Mouse (Mus musculus) heart, postnatal 36 days (tissue): ENCODE measurements at regions not wholly inside any gene's neighbourhood (a gene's known extent, or its start where the extent isn't known, plus 50 kb on each side); places are given as distances from the start of the nearest gene placed in this dataset.
A peak's percentile ranks its signal among the peaks of the same experiment; 100 is the strongest.

Experiments
- DNase-seq, 2 experiments: peaks; one replicate each; pipeline ENCODE4 v3.0.0; 2021 to 2022
- intact Hi-C: fragments of 180-260 bp; cut with DNase I; formaldehyde crosslinking; loops from one replicate; pipeline ENCODE4 v1.15.1; 2025

DNA sequence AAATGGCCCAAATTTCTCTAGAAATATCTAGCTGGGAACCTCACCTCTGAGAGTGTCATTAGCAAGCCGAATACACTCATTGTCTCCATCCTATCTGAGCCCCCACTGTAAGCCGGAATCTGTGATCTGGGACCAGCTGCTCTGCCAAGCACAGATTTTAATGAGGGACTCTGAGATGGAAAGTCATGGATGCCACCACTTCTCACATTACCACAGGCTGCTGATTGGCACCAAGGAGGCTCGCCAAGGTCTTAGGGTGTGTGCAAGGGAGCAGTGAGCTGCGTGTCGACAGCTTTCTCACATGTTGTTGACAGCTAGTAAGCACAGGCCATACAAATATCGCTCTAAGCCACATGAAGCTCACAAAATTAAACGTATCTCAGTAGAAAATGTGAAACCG lies 250.1 kb upstream of the Gm6657 start:
- intact Hi-C loops: no loop called here
- no peak for DNase-seq

DNA sequence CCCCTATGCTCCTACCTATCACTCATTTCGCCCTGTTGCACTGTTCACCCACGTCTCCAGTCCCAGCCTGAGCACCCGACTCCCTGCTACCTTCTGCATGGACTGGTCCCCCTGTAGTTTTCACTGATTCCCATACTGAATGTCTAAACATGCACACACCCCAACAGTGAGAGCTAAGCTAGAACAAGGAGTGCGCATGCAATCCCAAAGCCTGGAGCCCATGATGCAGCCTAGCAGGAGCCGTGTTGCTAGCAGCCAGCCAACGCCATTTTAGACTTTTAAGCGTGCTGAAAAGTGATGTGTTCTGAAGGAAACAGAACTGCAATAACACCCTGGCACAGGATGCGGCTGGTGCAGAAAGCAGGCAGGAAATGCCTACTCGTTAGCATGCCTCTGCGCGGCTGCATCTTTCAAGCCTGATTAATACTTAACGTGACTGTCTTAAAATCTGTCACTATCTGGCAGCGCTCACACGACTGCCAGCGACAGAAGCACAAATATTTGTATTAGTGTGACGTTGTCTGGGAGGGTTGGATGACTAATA lies 244.5 kb upstream of the Gm6657 start:
- peak in 1 of 2 experiments; percentile 4 for DNase-seq
- intact Hi-C loops: no loop called here

DNA sequence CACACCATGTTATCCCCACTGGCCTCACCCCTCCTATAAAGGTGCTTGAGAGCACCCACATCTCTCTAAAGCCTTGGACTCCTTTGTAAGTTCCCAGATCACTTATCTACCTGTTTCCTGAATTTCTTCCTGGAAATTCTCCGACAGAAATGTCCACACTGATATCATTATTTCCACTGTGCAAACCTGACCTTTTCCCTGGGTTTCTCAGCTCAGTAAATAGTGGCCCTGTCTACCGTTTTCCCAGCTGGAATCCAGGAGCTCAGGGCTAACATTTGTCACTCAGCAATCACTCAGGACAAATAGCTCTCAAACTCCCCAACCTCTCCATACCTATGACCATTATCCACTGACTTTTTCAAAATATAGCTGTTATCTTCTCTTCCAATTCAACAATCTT lies 241.6 kb upstream of the Gm6657 start:
- intact Hi-C loops: no loop called here
- DNase-seq: no peak

DNA sequence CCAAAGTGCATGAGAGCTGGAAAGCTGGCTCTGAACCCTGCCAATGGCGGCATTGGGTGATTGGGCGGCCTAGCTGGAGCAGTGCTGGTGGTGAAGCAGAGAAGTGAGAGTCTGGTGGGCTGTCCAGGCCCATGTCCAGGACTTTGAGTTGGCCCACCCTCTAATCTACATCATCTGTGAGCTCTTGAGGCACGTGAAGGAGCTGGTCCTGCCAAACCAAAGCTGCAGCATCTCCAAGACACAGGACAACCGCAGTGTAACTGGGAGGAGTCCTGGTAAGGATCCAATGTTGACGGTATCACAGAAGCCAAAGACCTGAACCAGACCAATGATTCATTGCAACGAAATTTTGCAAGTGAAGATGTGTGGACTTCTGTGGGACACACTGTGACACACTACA lies 231.4 kb upstream of the Gm6657 start:
- intact Hi-C loops: no loop called here
- DNase-seq: peak; percentile 8

DNA sequence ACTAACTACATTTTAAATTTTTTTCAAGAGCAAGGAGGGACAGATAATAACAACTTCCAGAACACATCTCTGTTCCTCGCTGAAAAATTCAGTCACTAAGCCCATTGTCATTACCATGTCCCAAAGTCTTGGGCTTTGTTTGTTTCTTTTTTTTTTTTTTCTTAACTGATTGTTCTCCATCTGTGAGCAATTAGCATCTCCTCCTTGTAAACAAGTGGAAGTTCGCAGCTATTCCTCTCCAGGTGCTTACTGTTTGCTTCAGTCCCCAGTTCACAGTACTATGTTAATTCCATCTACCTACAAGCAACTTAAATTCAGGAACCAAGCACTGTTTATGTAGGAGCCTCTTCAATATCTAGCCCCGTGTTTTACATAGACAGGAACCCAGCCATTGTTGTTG lies 225.5 kb upstream of the Gm6657 start:
- DNase-seq: no peak
- intact Hi-C loops: no loop called here

DNA sequence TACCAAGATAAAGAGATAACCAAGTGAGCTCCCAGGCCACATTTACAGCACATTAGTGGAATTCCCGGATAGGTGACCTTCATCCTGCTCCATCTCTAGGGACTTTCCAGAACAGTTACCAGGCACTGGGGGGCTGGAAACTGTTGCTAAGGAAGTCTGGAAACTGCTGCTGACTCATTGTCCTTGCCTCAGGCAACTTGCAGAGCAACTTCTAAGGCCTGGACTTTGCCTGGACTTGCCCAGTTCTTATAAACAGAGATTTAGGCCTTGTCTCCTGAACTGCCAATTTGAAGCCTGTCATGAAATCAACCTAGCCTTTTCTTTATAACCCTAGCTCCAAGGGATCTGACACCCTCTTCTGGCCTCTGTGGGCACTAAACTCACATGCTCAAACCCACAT lies 224.0 kb upstream of the Gm6657 start:
- intact Hi-C loops: no loop called here
- no peak for DNase-seq

DNA sequence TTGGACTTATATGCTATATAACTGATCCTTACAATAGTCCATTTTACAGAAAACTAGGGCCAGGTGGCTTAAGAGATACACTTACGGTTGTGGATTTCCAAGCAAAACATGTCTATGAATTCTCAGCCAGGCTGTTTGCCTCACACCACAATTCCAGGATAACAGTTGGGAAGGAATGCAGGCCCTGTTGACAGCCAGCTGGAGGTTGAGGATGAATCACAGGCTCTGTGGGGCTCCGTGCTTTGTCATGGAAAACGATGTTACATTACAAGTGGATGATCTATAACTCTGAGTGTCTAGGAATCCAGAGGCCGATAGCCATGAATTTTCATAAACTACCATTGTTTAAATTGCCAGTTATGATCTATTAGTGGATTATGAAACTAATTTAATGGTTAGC lies 221.9 kb upstream of the Gm6657 start:
- intact Hi-C loops: no loop called here
- no peak for DNase-seq

DNA sequence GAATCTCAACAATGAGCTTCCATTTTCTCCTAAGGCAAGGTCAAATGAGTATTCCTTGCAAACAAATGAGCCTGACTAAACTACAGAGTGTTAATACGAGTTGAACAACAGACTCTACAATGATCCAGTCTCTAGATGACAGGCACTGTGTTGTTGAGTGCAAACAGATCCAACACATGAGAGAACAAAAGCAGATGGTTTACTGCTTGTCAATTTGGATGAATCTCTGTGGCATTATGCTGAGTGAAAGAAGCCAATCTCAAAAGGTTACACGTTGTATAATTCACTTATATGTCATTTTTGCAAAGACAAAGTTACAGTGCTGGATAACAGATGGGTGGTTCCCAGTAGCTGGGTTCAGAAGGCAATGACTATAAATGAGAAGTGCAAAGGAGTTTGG lies 217.1 kb upstream of the Gm6657 start:
- intact Hi-C loops: no loop called here
- DNase-seq: no peak

DNA sequence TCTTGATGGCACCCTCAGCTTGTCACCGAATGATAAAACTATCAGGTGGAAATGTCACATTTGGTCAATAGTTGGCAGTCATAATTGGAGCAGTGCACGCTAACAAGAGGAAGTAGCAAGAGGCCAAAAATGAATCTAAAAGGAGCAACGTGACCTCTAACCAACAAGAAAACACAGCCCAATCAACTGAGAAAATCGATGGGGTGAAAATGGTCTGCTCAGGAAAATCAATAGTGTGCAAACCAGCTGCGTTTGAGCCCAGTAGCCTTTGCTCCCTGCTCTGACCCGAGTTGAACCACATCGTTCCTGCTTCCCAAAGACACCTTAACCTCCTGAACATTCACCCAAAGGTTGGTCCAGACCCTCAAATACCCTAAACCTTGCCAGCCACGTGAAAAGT lies 207.3 kb upstream of the Gm6657 start:
- no peak for DNase-seq
- intact Hi-C loops: no loop called here

DNA sequence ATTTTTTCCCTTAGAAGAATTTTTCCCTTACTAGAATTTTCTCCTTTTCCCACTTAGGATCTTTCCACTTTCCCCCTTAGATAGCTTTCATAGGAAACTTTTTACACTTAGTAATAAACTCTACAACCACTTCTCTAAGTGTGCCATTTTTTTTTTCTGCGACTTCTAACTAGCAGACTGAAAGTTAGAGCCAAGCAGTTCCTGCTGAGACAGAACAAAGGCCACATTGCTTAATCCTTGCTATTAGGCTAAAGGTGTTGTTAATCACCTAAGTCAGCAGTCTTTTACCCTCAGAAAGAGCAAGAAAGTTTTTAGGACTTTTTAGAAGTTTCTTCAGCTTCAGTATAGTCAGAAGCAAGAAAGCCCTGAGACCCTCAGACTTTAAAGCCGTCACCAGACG lies 204.3 kb upstream of the Gm6657 start:
- intact Hi-C loops: no loop called here
- DNase-seq: no peak

DNA sequence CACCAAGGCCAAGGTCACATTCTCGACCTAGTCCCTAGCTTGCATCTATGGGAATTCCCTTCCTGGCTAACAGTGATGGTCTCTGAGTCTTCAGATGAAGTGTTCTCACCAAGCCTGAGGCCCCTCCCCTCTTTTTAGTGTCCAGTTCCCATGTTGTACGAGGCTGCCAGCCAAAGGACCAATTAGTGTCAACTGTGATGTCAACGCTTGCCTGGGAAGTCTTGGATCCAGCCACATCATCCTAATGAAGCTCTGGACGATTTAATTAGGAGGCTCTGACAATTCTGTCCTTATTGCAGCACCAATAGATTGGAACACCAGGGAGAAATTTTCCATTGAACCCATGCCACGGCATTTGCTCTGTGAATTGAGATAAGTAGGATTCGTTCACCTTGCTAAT lies 202.4 kb upstream of the Gm6657 start:
- intact Hi-C loops: no loop called here

DNA sequence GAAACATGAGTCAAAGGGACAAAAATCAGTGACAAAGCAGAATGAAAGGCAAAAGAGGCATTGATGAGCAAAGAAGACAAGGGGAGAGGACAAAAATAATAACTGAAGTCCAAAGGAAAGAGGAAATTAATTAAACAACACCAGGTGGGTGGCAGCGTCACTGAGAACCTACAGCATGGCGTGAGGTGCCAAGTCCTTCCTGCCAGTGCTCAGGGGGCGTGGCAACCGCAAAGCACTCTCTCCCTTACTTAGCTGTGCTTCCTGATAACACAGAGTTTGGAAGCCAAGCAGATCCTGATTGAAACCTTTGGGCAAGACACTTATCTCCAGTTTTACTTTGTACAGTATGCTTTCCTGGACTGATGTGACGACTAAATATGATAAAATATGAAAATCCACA lies 199.9 kb upstream of the Gm6657 start:
- no peak for DNase-seq
- intact Hi-C loops: no loop called here

More for the DNA sequence above, 202.4 kb upstream of the Gm6657 start:
- no peak for DNase-seq

DNA sequence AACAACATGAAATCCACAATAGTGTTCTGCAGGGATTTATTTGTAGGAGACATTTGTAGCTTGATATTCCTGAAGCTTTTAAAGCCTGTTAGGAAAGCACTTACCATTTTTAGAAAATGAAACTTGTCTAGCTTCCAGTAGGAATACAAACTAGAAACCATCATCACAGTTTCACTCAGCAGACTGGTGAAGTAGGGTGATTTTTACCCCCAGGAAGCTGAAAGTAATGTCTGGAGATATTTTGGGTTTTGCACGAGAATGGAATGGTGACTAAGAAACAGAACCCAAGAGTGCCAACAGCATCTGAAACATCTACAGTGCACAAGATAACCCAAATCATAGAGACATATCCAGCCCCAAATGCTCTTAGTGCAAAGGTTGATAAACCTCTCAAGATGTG lies 196.1 kb upstream of the Gm6657 start:
- intact Hi-C loops: no loop called here
- no peak for DNase-seq

DNA sequence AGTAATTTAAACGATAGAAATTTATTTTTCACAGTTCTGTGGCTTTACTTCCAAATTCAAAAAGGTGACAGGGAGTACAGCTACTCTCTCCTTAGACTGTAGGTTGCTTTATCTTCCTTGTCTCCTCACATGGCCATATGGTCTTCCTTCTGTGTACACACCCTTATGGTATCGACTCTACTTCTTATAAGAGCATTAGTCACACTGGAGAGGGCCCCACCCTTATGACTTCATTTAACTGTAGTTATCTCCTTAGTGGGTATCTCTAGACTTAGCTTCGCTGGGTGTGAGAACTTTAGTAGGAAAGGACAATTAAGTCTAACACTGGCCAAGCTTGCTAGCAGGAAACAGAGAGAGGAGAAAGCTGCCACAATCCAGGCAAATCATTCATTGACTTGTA lies 193.6 kb upstream of the Gm6657 start:
- DNase-seq: no peak
- intact Hi-C loops: no loop called here

DNA sequence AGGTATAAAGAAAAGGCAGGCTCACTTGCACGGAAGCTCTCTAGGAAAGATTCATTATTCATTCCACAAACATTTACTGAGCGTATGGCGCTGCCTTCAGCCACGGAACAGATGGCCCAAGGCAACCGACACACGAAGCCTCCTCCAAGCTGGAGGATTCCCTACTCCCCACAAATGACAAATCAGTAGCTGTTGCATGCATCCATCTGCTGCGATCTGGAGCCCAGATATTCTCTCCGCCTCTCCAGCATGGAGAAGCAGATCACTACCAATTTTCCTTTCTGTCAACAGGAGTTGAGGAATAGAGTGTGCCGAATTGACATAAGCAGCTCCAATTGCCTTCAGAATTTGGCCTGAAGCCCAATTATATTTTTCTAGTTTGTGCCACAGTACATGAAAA lies 192.2 kb upstream of the Gm6657 start:
- intact Hi-C loops: no loop called here
- no peak for DNase-seq

DNA sequence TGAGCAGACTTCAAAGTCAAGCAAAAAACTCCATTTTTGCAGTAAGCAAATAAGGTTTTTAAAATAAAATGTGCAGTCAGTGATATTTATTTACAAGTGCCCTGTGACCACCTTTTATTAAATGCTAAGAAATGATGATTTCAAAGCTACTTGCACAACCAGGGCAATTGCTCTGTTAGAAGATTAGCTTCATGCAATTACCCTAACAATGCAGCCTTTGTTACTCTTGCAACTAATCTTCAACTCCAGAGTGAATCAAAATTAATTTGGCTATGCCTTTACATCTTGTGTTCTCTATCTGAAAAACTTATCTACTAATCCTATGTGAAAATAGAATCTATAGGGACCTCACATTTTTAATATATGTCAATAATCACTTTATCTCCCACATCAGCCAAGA lies 160.3 kb upstream of the Gm6657 start:
- DNase-seq: no peak
- intact Hi-C loops: no loop called here

DNA sequence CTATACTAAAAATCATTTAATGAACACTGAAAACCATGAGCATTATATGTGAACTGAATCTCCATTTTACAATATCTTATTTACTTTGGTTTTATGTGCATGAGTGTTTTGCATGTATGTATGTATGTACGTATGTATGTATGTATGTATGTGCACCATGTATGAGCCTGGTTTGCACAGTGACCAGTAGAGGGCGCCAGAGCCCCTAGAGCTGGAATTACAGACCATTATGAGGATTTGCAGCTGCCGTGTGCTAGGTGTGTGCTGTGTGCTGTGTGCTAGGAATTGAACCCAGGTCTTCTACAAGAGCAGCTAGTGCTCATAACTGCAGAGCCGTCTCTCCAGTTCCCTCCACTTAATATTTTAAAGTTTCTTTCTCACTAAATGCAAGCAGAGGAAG lies 147.5 kb upstream of the Gm6657 start:
- intact Hi-C loops: no loop called here
- DNase-seq: no peak

DNA sequence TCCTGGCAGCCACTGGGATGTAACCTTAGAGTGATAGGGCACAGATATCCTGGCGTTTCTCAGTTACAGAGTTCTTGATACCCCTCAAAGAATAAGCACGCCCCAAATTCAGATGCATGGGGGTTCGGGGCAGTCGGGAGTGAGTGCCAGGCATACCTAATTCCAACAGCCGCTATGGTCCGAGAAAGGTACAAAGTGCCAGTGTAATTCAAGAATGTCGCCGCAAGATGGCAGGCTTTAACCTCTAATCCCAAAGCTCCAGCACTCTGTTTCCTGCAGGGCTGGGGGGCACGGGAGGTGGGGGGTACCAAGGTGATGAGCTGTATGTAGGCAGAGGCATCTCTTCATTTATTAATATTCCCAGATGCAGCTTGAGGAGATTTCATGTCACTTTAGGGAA lies 138.1 kb upstream of the Gm6657 start:
- peak; percentile 27 to 59 for DNase-seq
- intact Hi-C loops: loop anchor here (2.0 to 10.0 kb wide), 2 partner anchors 33 to 759 kb away; no protein-coding TSS in a partner anchor

DNA sequence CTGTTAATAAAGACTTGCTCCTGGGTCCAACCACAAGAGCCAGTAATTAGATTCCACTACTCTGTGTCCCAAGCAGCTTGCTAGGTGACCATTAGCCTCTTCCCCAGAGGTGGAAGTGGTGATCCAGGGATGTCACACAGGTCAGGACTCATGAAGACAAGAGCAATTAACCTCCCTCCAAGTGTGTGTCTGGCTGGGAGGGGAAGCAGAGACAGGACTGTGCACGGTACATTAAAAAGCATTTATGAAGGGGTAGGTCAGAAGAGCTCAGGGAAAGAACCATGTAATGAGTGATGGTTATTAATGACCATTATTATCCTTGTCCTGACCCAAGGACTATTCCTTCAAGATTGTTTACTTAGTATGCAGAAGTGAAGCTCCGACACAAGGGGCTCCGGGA lies 136.9 kb upstream of the Gm6657 start:
- no peak for DNase-seq
- intact Hi-C loops: loop anchor here (2.0 to 10.0 kb wide), 2 partner anchors 32 to 758 kb away; no protein-coding TSS in a partner anchor

DNA sequence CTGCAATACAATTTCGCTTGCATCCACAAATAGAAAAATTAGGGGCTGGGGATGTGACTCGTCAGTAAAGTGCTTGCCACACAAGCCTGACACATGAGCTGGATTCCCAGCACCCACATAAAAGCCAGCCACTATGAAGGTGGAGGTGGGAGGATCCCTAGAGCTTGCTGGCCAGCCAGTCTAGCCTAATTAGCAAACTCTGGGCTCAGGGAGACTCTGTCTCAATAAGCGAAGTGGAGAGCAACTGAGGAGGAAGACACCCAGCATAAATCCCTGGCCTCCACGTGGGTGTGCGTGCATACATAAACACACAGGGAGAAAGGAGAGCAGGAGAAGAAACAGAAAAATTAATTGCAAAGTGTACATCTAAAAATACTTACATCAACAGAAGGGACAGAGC lies 134.1 kb upstream of the Gm6657 start:
- no peak for DNase-seq
- intact Hi-C loops: loop anchor here (10.0 kb wide), 1 partner anchor 755 kb away; no protein-coding TSS in a partner anchor

DNA sequence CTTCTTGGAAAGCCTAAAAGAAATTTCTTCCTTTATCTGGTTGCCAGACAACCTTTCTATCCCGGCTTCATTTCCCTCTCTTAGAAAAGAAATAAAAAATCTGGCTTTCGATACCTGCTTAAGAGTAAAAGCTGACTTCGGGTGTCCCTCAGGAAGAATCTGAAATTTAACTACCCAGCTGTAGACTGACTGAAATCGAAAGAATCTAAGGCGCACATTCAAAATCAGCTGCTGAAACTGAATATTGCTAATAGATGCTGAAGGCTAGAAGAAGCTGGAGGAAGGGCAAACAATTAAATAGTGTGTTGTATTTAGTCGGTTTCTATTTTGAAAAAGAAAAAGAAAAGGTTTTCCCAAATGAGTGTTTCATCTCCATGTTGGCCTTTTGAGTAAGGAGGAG lies 128.0 kb upstream of the Gm6657 start:
- intact Hi-C loops: no loop called here
- DNase-seq: no peak

DNA sequence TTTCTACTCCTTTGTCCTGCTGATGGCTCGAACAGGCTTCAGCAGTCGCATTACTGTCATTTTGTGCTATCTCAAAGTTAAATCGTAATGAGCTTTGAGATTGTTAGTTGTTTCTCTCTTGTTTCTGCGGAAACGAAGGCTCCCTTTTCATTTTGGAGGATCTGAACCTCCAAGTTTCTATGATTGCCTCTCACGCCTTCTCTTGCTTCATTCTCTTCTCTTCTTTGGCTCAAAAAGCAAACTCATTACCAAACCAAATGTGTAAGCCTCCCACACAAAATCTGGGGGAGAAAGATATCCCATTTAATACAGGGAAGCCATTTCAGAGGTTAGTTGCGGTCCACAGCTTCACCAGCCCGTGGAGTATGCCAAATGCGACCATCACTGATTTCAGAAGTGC lies 121.1 kb upstream of the Gm6657 start:
- intact Hi-C loops: no loop called here
- DNase-seq: no peak

DNA sequence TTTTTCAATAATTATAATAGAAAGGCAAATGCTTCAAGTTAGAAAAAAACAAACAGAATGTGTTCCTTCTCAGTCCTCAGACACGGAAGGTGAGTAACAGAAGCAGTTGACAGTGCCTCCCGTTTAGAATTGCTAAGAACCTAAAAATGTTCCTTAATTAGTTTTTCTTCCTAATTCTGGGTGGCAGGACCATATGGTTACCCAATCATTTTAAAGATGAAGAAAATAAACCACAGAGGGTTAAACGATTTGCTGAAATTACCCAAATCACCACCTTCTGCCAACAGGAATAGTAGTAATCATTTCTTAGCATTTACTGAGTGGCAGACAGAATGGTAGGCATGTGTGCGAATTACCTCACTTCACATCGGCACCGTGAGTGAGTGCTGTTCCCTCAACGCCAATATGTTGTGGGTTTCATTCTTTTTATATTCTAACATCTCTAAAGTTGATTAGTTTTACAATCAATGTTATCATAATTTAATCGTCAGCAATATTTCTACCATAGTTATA lies 119.7 kb upstream of the Gm6657 start:
- no peak for DNase-seq
- intact Hi-C loops: no loop called here
